Mouse (Mus musculus): ENCODE data around the gene Acsbg1.
"Not testable (repeated sequence)": the region's sequence is repeated elsewhere in the genome, so short reads cannot be mapped to it uniquely, and the experiment has no call there.

Gene Acsbg1

GRCm38 (mm10) chr9:54614182-54614850 lies 47.4 kb downstream of the Acsbg1 start:
- DNase-seq (ENCODE audit: inconsistent ontology term), result peak; percentile 24

GRCm38 (mm10) chr9:54612781-54613191 lies 48.9 kb downstream of the Acsbg1 start:
- no peak for DNase-seq (ENCODE audit: inconsistent ontology term)

- peak; percentile 22 for DNase-seq (ENCODE audit: inconsistent ontology term)
Measured at GRCm38 (mm10) chr9:54604886-54605285, 56.8 kb downstream of the Acsbg1 start.

DNA sequence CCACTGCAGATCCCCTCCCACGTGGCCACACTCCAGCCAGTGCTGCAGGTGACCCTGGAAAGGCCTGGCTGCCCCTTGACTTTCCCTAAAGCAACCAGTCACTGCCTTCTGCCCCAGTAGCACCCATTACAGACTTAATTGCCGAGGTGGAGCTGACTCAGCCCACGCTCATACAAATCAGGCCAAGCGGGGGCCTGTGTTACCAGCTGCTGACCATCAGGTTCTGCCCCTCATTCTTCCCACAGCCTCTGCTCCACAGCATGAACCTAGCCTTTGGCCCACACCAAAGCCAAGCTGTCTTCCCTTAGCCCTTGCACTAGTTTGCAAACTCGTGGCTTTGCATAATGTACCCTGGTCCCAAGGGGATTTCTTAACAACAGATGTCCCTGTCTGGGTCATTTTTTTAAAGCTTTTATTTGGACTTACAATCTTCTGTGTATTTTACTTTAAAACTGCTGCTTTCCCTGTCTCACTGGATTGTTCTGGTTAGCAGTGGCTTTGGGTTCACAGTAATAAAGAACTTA lies 57.5 kb downstream of the Acsbg1 start:
- DNase-seq (ENCODE audit: inconsistent ontology term), result no peak

DNA sequence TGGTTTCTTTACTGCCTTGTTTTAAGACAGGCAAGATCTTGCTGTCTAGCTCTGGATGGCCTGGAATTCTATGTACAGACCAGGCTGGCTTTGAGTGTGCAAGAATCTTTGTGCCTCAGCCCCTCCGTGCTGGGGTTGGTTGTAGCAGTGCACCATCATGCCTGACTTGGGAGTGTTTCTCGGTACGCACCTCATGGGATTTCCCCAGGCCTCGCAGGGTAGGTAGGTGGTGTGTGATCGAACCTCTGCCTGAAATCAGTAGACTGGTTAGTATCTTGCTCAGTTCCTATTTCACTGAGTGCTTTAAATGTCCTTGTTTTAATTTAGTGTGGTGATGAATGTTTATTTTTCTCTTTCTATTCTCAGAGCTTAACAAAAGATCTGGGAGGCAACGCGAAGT lies 58.8 kb downstream of the Acsbg1 start:
- no peak for DNase-seq (ENCODE audit: inconsistent ontology term)

DNA sequence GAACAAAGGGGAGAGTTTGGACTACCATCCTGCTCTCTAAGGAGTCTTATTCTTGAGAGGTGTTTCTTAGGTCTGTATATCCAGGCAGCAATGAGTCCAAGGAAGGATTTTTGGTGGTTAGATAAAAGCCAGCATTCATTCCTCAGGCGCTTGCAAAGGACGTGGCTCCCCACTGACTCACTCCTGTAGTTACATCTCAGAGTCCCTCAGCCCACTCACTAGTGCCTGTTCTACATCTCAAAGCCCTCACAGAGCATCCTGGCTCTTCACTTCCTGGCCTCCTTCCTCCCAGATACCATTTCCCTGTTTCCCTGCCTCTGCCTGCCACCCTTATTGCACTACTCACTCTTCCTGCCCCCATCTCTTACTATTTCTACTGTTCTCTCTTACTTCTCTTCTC lies 59.3 kb downstream of the Acsbg1 start:
- no peak for DNase-seq (ENCODE audit: inconsistent ontology term)

DNA sequence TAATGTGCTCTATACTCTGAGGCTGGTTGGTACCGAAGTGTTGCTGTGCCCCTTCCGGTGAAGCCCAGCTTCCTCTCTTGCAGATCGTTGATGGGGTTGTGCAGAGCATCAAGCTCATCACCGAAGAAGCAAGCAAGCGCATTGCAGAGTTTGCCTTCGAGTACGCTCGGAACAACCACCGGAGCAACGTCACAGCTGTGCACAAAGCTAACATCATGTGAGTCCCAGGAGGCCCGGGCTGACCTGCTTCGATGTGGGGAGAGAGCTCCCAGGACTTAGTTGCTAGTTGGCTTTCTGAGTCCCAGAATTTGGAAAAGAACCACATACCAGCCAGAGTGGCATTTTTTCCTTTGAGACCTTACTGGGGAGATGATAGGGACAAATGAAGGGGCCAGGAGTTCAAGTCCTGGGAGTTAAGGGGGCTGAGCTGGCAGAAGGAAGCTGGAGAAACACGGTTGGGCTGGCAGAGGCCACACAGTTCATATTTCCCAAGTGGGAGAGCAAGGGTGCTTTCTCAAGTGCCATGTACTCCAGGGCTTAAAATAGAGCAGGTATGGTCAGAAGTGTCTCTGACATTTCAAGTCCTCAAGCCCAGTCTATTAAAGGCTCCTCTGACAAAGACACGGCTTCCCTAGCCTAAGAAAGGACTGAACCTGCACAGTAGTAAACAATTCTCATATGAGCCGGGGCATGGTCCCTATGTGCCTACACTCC lies 64.8 kb downstream of the Acsbg1 start:
- no peak for DNase-seq (ENCODE audit: inconsistent ontology term)

- DNase-seq (ENCODE audit: inconsistent ontology term), result not testable (repeated sequence)
Measured at GRCm38 (mm10) chr9:54593652-54594051, 68.0 kb downstream of the Acsbg1 start.

- DNase-seq (ENCODE audit: inconsistent ontology term), result no peak
Measured at GRCm38 (mm10) chr9:54587863-54588262, 73.8 kb downstream of the Acsbg1 start.

DNA sequence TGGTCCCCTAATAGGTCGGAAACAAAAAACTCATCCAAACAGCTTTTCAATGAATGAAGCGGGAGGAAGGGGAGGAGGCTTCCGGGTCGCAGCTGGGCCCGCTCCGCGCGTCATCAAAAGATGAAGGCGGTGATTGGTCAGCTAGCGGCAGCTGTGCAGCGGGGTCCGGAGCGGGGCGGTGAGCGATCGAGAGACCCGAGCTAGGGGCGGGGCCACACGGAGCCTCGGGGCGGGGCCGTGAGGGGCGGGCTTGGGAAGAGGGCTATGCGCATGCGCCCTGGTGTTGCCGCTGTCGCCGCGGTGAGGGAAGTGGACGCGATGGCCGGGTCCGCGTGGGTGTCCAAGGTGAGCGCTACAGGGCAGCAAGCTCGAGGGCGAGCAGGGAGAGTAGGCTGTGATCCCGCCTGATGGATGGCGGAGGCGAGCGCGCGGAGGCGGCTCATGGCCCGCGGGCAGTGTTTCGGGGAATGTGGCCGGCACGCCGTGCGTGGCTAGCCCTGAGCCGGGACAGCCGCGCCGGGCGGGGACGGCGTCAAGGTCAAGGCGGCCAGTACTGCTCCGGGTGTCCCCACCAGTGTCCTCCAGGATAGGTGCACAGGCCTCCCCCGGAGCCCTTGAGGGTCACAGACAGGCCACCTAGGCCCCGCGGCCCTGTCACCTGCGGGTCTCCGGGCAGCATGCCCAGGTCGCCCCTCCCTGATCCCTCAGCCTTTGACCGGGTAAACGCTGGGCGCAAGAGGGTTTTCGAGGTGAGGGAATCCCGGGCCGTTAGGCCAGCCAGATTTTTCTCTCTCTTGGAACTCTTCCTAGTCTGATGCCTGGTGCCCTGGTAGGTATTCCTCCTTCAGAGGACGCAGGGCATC lies 75.2 kb downstream of the Acsbg1 start, which contains the start of gene Idh3a:
TSS of gene Idh3a (plus strand) at position 136 of the 863 bp plus-strand sequence.
- peak; percentile 98 for DNase-seq (ENCODE audit: inconsistent ontology term)

DNA sequence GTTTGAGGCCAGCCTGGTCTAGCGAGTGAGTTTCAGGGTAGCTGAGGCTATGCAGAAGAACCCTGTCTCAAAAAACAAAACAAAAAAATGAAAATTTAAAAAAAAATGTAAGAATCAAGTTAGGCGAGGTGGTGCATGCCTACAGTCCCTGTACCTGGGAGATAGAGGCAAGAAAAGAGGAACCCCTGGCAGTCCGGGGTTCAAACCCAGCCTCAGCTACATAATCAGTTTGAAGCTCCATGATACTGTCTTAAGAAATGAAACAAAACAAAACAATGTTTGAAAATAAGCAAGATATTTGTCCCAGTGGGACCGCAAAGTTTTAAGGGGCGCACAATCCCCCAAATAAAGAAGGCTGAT lies 75.9 kb downstream of the Acsbg1 start:
- no peak for DNase-seq (ENCODE audit: inconsistent ontology term)

DNA sequence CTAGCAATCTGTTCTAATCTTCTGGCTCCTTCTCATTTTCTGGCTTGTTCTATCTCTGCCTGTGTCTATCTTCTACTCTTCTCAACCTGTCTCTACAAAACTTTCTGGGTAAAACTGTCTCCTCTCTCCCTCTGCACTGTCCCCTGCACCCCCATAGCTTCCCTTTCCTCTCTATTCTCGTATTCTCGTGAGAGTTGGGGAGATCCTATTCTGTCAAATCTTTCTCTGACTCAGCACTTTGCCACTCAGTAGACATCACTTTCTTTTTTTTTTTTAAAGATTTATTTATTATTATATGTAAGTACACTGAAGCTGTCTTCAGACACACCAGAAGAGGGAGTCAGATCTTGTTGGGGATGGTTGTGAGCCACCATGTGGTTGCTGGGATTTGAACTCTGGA lies 77.5 kb downstream of the Acsbg1 start:
- DNase-seq (ENCODE audit: inconsistent ontology term), result not testable (repeated sequence)

- no peak for DNase-seq (ENCODE audit: inconsistent ontology term)
Measured at GRCm38 (mm10) chr9:54583712-54584111, 78.0 kb downstream of the Acsbg1 start.

DNA sequence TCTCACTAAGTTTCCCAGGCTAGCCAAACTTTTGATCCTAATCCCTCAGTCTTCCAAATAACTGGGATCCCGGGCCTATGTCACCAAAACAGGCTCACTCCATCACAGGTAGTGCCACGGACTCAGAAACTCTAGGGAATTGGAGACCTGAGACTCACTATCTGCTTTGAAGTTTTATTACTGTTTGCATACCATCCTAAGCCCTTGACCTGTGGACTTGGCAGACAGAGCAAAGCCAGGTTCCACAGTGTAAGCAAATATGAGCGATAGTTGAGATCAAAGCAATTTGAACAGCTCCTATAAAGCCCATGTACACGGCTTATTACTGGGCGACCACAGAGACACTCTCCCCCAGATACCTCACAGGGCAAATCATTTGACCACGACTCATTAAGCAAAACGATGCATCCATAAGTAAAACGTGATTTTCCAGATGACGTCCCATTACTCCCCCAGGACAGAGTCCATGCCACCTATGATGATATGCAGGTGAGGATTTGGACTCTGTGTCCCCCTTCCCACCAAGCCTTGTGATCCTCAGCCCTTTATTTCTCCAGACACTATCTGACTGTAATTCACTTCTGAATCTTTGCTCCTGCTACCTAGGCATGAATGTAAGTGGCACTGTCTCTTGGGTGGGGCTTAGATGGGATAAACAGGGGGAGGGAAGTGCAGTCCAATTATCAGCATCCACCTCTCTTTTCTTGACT lies 90.4 kb downstream of the Acsbg1 start:
- no peak for DNase-seq (ENCODE audit: inconsistent ontology term)

- DNase-seq (ENCODE audit: inconsistent ontology term), result no peak
Measured at GRCm38 (mm10) chr9:54568732-54569131, 92.9 kb downstream of the Acsbg1 start.

GRCm38 (mm10) chr9:54566958-54567357 lies 94.7 kb downstream of the Acsbg1 start:
- DNase-seq (ENCODE audit: inconsistent ontology term), result no peak

GRCm38 (mm10) chr9:54560831-54561601 lies 100.7 kb downstream of the Acsbg1 start:
- DNase-seq (ENCODE audit: inconsistent ontology term), result no peak

DNA sequence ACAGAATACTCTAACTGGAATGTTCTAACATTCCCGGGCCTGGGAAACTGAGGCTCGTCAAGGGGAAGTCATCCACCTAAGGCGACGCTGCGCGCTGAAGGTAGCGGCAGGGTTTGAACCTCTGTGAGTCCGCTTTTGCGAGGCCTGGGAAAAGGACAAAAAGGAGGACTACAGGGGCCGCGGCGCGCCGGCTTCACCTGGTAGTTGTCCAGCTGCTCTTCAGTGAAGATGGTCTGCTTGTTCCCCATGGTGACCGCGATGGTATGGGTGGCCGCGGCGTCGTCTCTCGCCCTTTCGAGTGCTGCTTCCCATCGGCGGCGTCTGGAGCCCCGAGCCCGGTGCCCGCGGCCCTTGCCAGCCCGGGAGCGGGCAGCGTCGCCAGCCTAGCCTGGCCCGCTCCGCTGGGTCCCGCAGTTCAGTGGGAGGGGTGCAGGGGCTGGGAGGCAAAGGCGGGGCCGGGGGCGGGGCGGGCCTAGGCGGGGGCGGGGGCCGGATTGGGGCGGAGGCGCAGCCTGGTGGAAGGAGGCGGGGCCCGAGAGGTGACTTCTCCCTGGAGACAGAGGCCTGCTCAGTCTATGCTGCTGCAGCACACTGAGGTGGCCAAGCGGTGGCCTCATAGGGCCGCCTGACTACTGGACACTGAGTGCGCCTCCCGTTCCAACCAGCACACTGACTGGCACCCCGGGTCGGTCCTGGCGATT lies 101.7 kb downstream of the Acsbg1 start, which contains the start of gene Cib2:
TSS of gene Cib2 (minus strand) at position 448 of the 701 bp plus-strand sequence.
- DNase-seq (ENCODE audit: inconsistent ontology term), result peak; percentile 89

- DNase-seq (ENCODE audit: inconsistent ontology term), result no peak
Measured at GRCm38 (mm10) chr9:54558731-54559130, 102.9 kb downstream of the Acsbg1 start.

DNA sequence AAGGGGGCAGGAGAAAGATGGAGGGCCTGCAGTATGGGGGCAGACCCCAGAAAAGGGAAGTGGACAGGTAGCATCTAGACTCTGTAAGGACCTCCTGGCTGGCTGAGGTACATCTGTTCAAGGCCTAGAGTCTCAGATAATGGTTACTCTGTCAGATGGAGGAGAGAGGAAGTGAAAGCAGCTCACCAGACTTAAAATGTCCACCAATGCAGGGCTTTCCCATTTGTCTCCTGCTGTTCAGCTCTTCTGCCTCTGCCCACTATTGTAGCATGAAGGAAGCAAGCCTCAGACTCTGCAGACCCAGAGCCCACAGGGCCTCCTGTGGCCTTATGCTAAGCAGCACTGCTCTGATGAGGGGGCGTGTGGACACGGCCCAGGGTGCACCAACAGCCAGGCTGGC lies 106.6 kb downstream of the Acsbg1 start:
- DNase-seq (ENCODE audit: inconsistent ontology term), result no peak
